Mouse (Mus musculus): ENCODE data around the gene Chrm3. TPM values are rescaled to one million over a fixed set of nuclear protein-coding genes. Genes with fewer than 3 reads are reported as not detected.
"Not testable (repeated sequence)": the region's sequence is repeated elsewhere in the genome, so short reads cannot be mapped to it uniquely, and the experiment has no call there.

The Chrm3 gene
- polyA plus RNA-seq, 1 experiment from 2014 or later = 0.20 TPM

- Histone ChIP-seq H3K9me3 (replicated peaks) (no peaks in the 10 kb centered on the region), H3K27ac (no peak overlapping the region), H3K4me2 (no peak overlapping the region), H3K36me3 (no peaks in the 10 kb centered on the region), H3K4me3 (no peak overlapping the region), H3K4me1 (no peaks in the 10 kb centered on the region), H3K9ac (no peak overlapping the region), H3K27me3 (replicated peaks) (no peaks in the 10 kb centered on the region)
- ATAC-seq = no peak
- WGBS (ENCODE audit: insufficient replicate concordance) = 65% methylated on average over 7 of the region's 7 CpGs
Observed at GRCm38 (mm10) chr13:9878596-9879010, 482.0 kb downstream of the Chrm3 start.

- H3K4me3 ChIP-seq = no peak overlapping the region
- no peaks in the 10 kb centered on the region for H3K36me3 ChIP-seq
- H3K4me2 ChIP-seq = no peak overlapping the region
- WGBS (ENCODE audit: insufficient replicate concordance) = 56% methylated on average over 3 of the region's 3 CpGs
- H3K4me1 ChIP-seq = no peaks in the 10 kb centered on the region
- no peak for ATAC-seq
- no peaks in the 10 kb centered on the region for H3K27me3 ChIP-seq (replicated peaks)
- no peak overlapping the region for H3K27ac ChIP-seq
- H3K9ac ChIP-seq = no peak overlapping the region
- H3K9me3 ChIP-seq (replicated peaks) = no peaks in the 10 kb centered on the region
Observed at GRCm38 (mm10) chr13:9873377-9873776, 487.3 kb downstream of the Chrm3 start.

DNA sequence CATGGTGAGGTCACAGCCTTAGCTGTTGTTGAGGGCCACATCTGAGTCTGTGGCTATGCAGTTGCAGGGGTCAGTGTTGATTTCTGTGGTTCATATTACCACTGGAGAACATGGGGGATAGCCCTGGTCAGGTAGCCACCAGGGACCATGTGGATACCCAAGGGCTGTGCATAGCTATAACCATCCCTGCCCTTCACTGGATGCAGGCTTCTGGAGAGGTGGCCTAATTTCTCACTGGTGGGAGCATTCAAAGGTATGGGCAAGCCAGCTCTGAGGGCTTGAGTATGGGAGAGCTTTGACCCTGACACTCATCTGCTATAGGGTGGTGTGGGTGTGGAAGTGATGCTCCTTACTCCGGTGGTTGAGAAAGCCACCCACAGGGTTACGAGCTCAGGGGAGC lies 494.5 kb downstream of the Chrm3 start:
- Histone ChIP-seq H3K4me3 (no peak overlapping the region), H3K9ac (no peak overlapping the region), H3K27me3 (replicated peaks) (no peaks in the 10 kb centered on the region), H3K36me3 (no peaks in the 10 kb centered on the region), H3K27ac (no peak overlapping the region), H3K9me3 (replicated peaks) (no peaks in the 10 kb centered on the region), H3K4me1 (no peaks in the 10 kb centered on the region), H3K4me2 (no peak overlapping the region)
- WGBS (ENCODE audit: insufficient replicate concordance) = 69% methylated on average over 2 of the region's 2 CpGs
- ATAC-seq = no peak

GRCm38 (mm10) chr13:9847515-9847914 lies 513.1 kb downstream of the Chrm3 start:
- no peak overlapping the region for H3K4me2 ChIP-seq
- H3K4me1 ChIP-seq = no peaks in the 10 kb centered on the region
- ATAC-seq = no peak
- no peak overlapping the region for H3K9ac ChIP-seq
- H3K27me3 ChIP-seq (replicated peaks) = no peaks in the 10 kb centered on the region
- H3K27ac ChIP-seq = no peak overlapping the region
- H3K36me3 ChIP-seq = no peaks in the 10 kb centered on the region
- no peak overlapping the region for H3K4me3 ChIP-seq
- no peaks in the 10 kb centered on the region for H3K9me3 ChIP-seq (replicated peaks)
- WGBS (ENCODE audit: insufficient replicate concordance) = 58% methylated on average over 3 of the region's 3 CpGs

- Histone ChIP-seq H3K9me3 (replicated peaks) (no peaks in the 10 kb centered on the region), H3K4me3 (no peak overlapping the region), H3K36me3 (no peaks in the 10 kb centered on the region), H3K4me1 (no peaks in the 10 kb centered on the region), H3K9ac (no peak overlapping the region), H3K27me3 (replicated peaks) (no peaks in the 10 kb centered on the region), H3K27ac (no peak overlapping the region), H3K4me2 (no peak overlapping the region)
- WGBS (ENCODE audit: insufficient replicate concordance) = 33% methylated on average over 14 of the region's 14 CpGs
- ATAC-seq = no peak
Observed at GRCm38 (mm10) chr13:9846543-9847434, 513.9 kb downstream of the Chrm3 start.

DNA sequence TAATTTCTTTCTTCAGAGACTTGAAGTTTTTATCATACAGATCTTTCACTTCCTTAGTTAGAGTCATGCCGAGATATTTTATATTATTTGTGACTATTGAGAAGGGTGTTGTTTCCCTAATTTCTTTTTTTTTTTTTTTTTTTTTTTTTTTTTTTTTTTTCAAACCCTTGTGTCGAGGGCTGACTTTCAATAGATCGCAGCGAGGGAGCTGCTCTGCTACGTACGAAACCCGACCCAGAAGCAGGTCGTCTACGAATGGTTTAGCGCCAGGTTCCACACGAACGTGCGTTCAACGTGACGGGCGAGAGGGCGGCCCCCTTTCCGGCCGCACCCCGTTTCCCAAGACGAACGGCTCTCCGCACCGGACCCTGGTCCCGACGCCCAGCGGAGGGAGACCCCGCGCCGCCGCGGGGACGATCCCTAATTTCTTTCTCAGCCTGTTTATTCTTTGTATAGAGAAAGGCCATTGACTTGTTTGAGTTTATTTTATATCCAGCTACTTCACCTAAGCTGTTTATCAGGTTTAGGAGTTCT lies 526.4 kb downstream of the Chrm3 start:
- not testable (repeated sequence) for H3K9ac ChIP-seq; H3K4me1 ChIP-seq; H3K27ac ChIP-seq; H3K27me3 ChIP-seq (replicated peaks); H3K36me3 ChIP-seq; H3K4me2 ChIP-seq; H3K4me3 ChIP-seq; H3K9me3 ChIP-seq (replicated peaks)
- ATAC-seq = peak; percentile 100
- 53% methylated on average over 33 of the region's 33 CpGs for WGBS (ENCODE audit: insufficient replicate concordance)

DNA sequence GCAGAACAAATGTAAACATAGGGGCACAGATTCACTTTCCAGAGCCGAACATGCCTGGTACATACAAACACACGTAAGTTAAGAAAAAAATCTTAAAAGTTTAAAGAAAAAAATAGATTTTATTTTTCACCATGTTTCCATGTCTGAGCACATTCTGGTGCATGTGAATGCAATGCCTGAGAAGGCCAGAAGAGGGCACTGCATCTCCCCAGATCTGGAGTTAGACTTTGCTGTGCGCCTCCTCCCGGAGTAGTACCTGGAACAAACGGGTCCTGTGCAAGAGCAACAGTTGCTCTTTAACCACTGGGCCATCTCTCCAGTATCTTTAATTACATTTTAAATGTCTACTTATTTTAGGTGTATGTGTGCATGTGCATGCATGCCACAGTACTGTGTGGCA lies 534.4 kb downstream of the Chrm3 start:
- Histone ChIP-seq H3K4me3 (no peak overlapping the region), H3K9me3 (replicated peaks) (no peaks in the 10 kb centered on the region), H3K4me2 (no peak overlapping the region), H3K9ac (no peak overlapping the region), H3K27ac (no peak overlapping the region), H3K27me3 (replicated peaks) (no peaks in the 10 kb centered on the region), H3K36me3 (no peaks in the 10 kb centered on the region), H3K4me1 (no peaks in the 10 kb centered on the region)
- ATAC-seq = no peak
- 59% methylated on average over 5 of the region's 5 CpGs for WGBS (ENCODE audit: insufficient replicate concordance)

Small RNA genes lying within 50 kb of the gene (microRNA-seq; reads per million reads assigned to microRNA genes)
- gene Gm24187 = 1.8 reads per million

Data from liver, embryonic 12.5 days (tissue).